19 mouse cellular contexts compared by ENCODE assay signal in genomic region chr4:55363866-55364265, GRCm38 (mm10). TPM values are rescaled to one million over a fixed set of nuclear protein-coding genes. Genes with fewer than 3 reads are reported as not detected.
DNase-seq lines count a peak whose midpoint lies in the region; ATAC-seq and TF ChIP-seq lines count a peak whose summit lies in the region.
"Had no signal": no experiment of that assay in that cellular context is flagged by ENCODE, and none has a peak within 500 bp of the region (broad histone marks: within the 10 kb centered on the region; RNA-seq: fewer than 3 reads in every experiment).

No protein-coding gene starts in this region.

- no peak for TF ChIP-seq POLR2A in bone marrow macrophage, adult 2 months (IDR thresholded peaks at IDR 0.05; ENCODE audit: borderline replicate concordance, low read depth, low read length)

- no peak for DNase-seq in cerebellum, adult 9-10 months
- no peak for DNase-seq in lung, postnatal 10 days
- DNase-seq in hindbrain, embryonic 14.5 days (ENCODE audit: low spot score) = no peak
- DNase-seq: adrenal gland, adult 8-10 months; cerebellum, adult 11 months; cerebellum, adult 18-20 months; cerebellum, adult 8-10 months; cerebellum, postnatal 25 days had no signal

- H3K9me3 ChIP-seq in hindbrain, embryonic 14.5 days (ENCODE audit: control insufficient read depth, low read length) = no peaks in the 10 kb centered on the region
- H3K9me3 ChIP-seq: embryonic facial prominence, embryonic 10.5 days; embryonic facial prominence, embryonic 12.5 days; forebrain, embryonic 13.5 days; forebrain, embryonic 15.5 days; G1E had no signal

- no peak overlapping the region for H3K4me2 ChIP-seq in hindbrain, embryonic 14.5 days (replicated peaks)
- H3K4me2 ChIP-seq: embryonic facial prominence, embryonic 12.5 days; forebrain, embryonic 13.5 days; forebrain, embryonic 15.5 days had no signal

- H3K27ac ChIP-seq in bone marrow macrophage, adult 2 months (ENCODE audit: insufficient read depth, low read depth, low read length) = peak overlapping the region; percentile 30
- peak overlapping the region; percentile 18 for H3K27ac ChIP-seq in macrophage
- H3K27ac ChIP-seq in hindbrain, embryonic 14.5 days = no peak overlapping the region
- H3K27ac ChIP-seq: embryonic facial prominence, embryonic 10.5 days; embryonic facial prominence, embryonic 12.5 days; forebrain, embryonic 13.5 days; forebrain, embryonic 15.5 days had no signal

- ATAC-seq in hindbrain, embryonic 14.5 days (ENCODE audit: low FRiP score) = no peak
- ATAC-seq: CD4-positive, CD25-positive, alpha-beta regulatory T cell, adult 4 months; forebrain, embryonic 13.5 days; forebrain, embryonic 15.5 days; forebrain, postnatal 0 days; Patski had no signal

- H3K4me1 ChIP-seq in bone marrow macrophage, adult 2 months (ENCODE audit: control insufficient read depth, insufficient read depth, low read length) = peaks cover 32% of the 10 kb centered on the region
- H3K4me1 ChIP-seq in hindbrain, embryonic 14.5 days (replicated peaks; ENCODE audit: control insufficient read depth, insufficient read depth, low read length) = no peaks in the 10 kb centered on the region
- H3K4me1 ChIP-seq: embryonic facial prominence, embryonic 10.5 days; embryonic facial prominence, embryonic 12.5 days; forebrain, embryonic 13.5 days; forebrain, embryonic 15.5 days had no signal

- H3K36me3 ChIP-seq in macrophage (ENCODE audit: inconsistent target) = peaks cover 4% of the 10 kb centered on the region; the same call in 1 of the 2 replicates
- peaks cover 7% of the 10 kb centered on the region; the same call in 1 of the 2 replicates for H3K36me3 ChIP-seq in hindbrain, embryonic 14.5 days (replicated peaks; ENCODE audit: control insufficient read depth, insufficient read depth)

- no peak overlapping the region for H3K4me3 ChIP-seq in bone marrow macrophage, adult 2 months (ENCODE audit: insufficient read depth, low read length)
- no peak overlapping the region for H3K4me3 ChIP-seq in macrophage (ENCODE audit: inconsistent target)
- no peak overlapping the region for H3K4me3 ChIP-seq in hindbrain, embryonic 14.5 days (replicated peaks; ENCODE audit: low read length)
- H3K4me3 ChIP-seq: embryonic facial prominence, embryonic 10.5 days; embryonic facial prominence, embryonic 12.5 days; forebrain, embryonic 13.5 days; forebrain, embryonic 15.5 days had no signal

- no peak for TF ChIP-seq CTCF in bone marrow macrophage, adult 2 months (IDR thresholded peaks at IDR 0.05; ENCODE audit: low read depth, low read length)

- H3K79me2 ChIP-seq in macrophage (ENCODE audit: inconsistent target) = peaks cover 100% of the 10 kb centered on the region

- 59% methylated on average over 4 of the region's 4 CpGs for WGBS in macrophage (ENCODE audit: missing documents)
- 96% methylated on average over 4 of the region's 4 CpGs for WGBS in hindbrain, embryonic 14.5 days

- H3K9ac ChIP-seq in hindbrain, embryonic 14.5 days = no peak overlapping the region
- H3K9ac ChIP-seq: embryonic facial prominence, embryonic 12.5 days; forebrain, embryonic 13.5 days; forebrain, embryonic 15.5 days; forebrain, postnatal 0 days had no signal

- no peaks in the 10 kb centered on the region for H3K27me3 ChIP-seq in hindbrain, embryonic 14.5 days (ENCODE audit: control insufficient read depth, insufficient read depth, low read length)
- H3K27me3 ChIP-seq: CH12.LX; embryonic facial prominence, embryonic 12.5 days; forebrain, embryonic 13.5 days; forebrain, embryonic 15.5 days; Patski had no signal

RNA-seq across cellular contexts. Expression of gene Rad23b, which starts 14.0 kb away (rescaled TPM):
- polyA plus RNA-seq in bone marrow macrophage, adult 2 months (2012; ENCODE audit: insufficient read depth, insufficient read length, missing spikeins) = 68.9 and 83.9 TPM in 2 replicates
- 100 to 1,000 TPM in 2 of 26 experiments, 10 to 100 TPM in 24; 34.1 to 107 (median 76.3) TPM for total RNA-seq in macrophage (2018; cell fraction: chromatin; rRNA removed)
- total RNA-seq in macrophage (2018; cell fraction: cytosol; rRNA removed) = 100 to 1,000 TPM in 2 of 26 experiments, 10 to 100 TPM in 24; 74.3 to 106 (median 83.6) TPM
- 10 to 100 TPM; 34.5 to 91.3 (median 68.6) TPM for total RNA-seq in macrophage (2018; cell fraction: nucleus; rRNA removed)
- 67.1 to 167 TPM (median 101 TPM) in 3 replicates for polyA plus RNA-seq in macrophage (2018)
- polyA plus RNA-seq in hindbrain, embryonic 14.5 days (2014; fragmentation: Nextera tagmentation; extraction: Ambion mirVana) = 80.9 and 94.1 TPM in 2 replicates
